Mouse (Mus musculus): ENCODE results near the gene Rab26. TPM values are rescaled to one million over a fixed set of nuclear protein-coding genes. Genes with fewer than 3 reads are reported as not detected.

Gene Rab26
- polyA plus RNA-seq, 1 experiment from 2014 or later = 2.8 TPM

DNA sequence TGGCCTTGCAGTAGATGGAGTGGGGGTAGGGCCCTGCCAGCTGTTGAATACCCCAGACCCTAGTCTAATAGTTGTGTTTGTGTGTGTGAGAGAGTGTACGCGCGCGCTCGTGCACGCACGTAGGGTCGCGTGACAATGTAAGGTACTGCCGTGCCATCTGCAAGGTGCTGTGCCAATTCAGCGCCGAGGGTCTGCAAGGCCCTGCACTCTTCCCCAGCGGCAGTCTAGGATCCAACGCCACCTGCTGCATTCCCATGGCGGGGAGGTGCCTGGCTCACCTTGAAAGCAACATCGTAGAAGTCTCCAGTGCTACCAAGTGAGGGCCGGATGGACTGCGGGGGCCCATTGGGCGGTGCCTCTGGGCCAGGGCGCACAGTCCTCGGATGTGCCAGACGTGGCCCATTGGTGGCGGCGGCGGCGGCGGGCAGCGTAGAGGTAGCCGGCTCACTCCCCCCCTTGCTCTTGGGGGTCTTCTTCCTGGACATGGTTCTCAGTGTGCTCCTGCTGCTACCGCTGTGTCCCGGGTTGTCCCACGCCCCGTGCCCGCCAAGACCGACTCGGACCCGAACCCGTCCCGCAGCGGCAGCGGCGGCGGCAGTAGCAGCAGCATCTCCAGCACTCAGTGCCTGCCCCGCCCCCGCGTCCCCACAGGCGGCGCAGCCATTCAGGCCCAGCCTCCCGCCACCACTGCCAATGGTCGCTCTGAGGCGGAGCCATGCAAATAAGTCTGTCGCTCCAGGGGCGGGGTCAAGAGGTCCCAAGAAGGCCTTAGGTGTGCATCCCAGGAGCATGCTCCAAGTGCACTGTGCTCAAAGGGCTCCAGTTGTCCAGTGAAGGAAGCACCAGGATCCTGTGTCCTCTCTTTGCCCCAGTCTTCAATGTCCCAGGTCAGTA is 664 bp downstream of the Rab26 start:
- H3K9ac ChIP-seq = peak overlapping the region; percentile 41
- H3K4me3 ChIP-seq (ENCODE audit: low read depth, low read length) = peak overlapping the region; percentile 35
- ATAC-seq (ENCODE audit: insufficient read depth) = peak; percentile 53
- no peaks in the 10 kb centered on the region for H3K9me3 ChIP-seq (ENCODE audit: low read depth, low read length)
- H3K4me1 ChIP-seq (ENCODE audit: insufficient read depth) = peaks cover 16% of the 10 kb centered on the region
- H3K27me3 ChIP-seq (ENCODE audit: insufficient read depth, low read length) = no peaks in the 10 kb centered on the region
- TF ChIP-seq CTCF (IDR thresholded peaks at IDR 0.05; ENCODE audit: low read depth) = peak; percentile 26; the same call in 1 of the 2 replicates
- 9% methylated on average over 53 of the region's 53 CpGs for WGBS
- H3K27ac ChIP-seq (ENCODE audit: low read depth) = no peak overlapping the region
- peak; percentile 87 for DNase-seq
- H3K4me2 ChIP-seq = peak overlapping the region; percentile 80
- H3K36me3 ChIP-seq (ENCODE audit: insufficient read depth) = peaks cover 25% of the 10 kb centered on the region

DNA sequence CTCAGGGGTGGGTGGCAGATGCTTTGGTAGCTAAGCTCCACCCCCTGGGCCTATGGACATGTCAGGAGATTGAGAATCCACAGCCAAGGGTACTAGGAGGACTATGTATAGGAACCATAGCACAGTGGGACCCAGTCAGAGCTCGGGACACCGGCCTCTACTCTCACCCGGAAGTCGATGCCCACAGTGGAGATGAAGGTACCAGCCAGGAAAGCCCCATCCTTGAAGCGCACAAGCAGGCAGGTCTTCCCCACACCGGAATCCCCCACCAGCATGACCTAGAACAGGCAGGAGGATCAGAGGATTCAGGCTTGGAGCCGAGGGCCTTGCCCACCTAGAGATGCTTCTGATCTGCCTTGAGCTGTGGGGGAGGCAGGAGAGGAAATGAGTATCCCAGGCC is 2.0 kb downstream of the Rab26 start:
- Histone ChIP-seq H3K4me1 (ENCODE audit: insufficient read depth) (peaks cover 16% of the 10 kb centered on the region), H3K4me2 (no peak overlapping the region), H3K27me3 (ENCODE audit: insufficient read depth, low read length) (no peaks in the 10 kb centered on the region), H3K27ac (ENCODE audit: low read depth) (no peak overlapping the region), H3K9me3 (ENCODE audit: low read depth, low read length) (no peaks in the 10 kb centered on the region), H3K9ac (peak overlapping the region; percentile 0; the same call in 1 of the 2 replicates), H3K36me3 (ENCODE audit: insufficient read depth) (peaks cover 25% of the 10 kb centered on the region), H3K4me3 (ENCODE audit: low read depth, low read length) (no peak overlapping the region)
- DNase-seq (no peak), ATAC-seq (ENCODE audit: insufficient read depth) (no peak)
- 74% methylated on average over 7 of the region's 7 CpGs for WGBS
- TF ChIP-seq CTCF (IDR thresholded peaks at IDR 0.05; ENCODE audit: low read depth) = no peak

DNA sequence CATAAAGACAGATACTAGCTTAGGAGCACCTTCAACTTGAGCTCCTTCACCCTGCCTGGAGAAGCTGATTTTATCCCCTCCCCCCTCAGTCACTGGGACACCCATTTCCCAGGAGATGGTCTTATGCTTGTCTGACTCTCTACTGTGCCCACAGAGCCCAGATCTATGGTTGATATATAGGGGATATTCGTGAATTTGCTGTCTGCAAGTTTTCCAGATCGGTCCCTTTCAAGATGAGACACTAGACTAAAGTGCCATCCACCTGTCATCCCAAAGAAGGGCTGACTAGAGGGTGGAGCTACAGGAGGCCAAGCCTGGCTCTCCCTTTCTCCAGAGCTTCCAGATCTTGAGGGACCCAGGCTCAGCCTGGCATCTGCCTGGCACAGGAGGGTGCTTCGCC is 2.9 kb downstream of the Rab26 start:
- DNase-seq = no peak
- 65% methylated on average over 3 of the region's 3 CpGs for WGBS
- Histone ChIP-seq H3K4me2 (no peak overlapping the region), H3K4me3 (ENCODE audit: low read depth, low read length) (no peak overlapping the region), H3K4me1 (ENCODE audit: insufficient read depth) (peaks cover 16% of the 10 kb centered on the region), H3K27ac (ENCODE audit: low read depth) (no peak overlapping the region), H3K9ac (no peak overlapping the region), H3K9me3 (ENCODE audit: low read depth, low read length) (no peaks in the 10 kb centered on the region), H3K27me3 (ENCODE audit: insufficient read depth, low read length) (no peaks in the 10 kb centered on the region), H3K36me3 (ENCODE audit: insufficient read depth) (peaks cover 25% of the 10 kb centered on the region)
- ATAC-seq (ENCODE audit: insufficient read depth) = no peak
- TF ChIP-seq CTCF (IDR thresholded peaks at IDR 0.05; ENCODE audit: low read depth) = no peak

DNA sequence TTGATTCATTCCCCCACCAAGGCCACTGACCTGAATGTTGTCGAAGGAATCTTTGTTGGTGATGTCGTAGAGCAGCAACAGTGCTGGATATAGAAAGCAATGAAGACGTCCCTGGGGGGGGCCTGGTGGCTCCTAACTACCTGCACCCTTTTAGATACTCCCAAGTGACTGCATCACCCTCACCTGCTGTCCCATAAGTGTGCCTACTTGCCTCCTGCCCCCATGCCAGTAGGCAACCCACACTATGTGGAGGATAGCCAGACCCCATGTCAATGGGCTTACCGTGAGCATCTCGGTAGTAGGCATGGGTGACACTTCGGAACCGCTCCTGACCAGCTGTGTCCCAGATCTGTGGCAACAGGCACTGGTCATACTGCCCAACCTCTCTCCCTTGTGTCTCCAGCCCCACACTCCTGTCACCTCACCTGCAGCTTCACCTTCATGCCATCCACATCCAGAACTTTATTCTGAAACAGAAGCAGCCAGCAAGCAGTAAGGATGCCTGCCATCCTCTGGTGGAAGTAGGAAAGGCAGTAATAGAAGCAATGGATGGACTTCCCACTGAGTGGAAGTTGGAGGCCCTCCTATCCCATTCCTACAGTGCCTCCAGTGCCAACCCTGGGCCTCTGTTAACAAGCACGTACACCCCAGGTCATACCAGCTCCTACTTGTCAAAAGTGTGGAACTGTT is 3.5 kb downstream of the Rab26 start:
- DNase-seq (peak; percentile 46), ATAC-seq (ENCODE audit: insufficient read depth) (no peak)
- Histone ChIP-seq H3K4me1 (ENCODE audit: insufficient read depth) (peaks cover 16% of the 10 kb centered on the region), H3K27ac (ENCODE audit: low read depth) (no peak overlapping the region; the same call in 1 of the 2 replicates), H3K4me3 (ENCODE audit: low read depth, low read length) (peak overlapping the region; percentile 75), H3K4me2 (peak overlapping the region; percentile 89), H3K36me3 (ENCODE audit: insufficient read depth) (peaks cover 26% of the 10 kb centered on the region), H3K9me3 (ENCODE audit: low read depth, low read length) (no peaks in the 10 kb centered on the region), H3K27me3 (ENCODE audit: insufficient read depth, low read length) (no peaks in the 10 kb centered on the region), H3K9ac (peak overlapping the region; percentile 80)
- WGBS = 32% methylated on average over 8 of the region's 8 CpGs
- peak; percentile 50 for TF ChIP-seq CTCF (IDR thresholded peaks at IDR 0.05; ENCODE audit: low read depth)

DNA sequence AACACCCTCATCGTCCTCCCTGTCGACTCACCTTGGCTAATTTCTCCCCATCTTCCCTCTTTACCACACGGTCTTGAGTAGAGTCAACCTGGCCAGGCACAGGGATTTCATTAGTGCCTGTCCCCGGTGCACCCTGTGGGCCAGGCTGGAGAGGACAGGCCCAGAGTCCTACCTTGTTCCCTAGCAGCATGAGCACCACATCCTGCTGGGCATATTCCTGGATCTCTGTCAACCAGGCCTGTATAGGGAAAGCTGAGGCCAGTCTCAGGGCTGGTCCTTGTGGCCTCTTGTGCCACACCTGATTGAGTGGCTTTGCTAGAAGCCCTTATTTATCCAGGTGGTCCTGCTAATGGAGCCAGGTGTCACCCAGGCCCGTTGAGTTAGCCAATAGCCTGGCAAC is 4.1 kb downstream of the Rab26 start:
- H3K4me1 ChIP-seq (ENCODE audit: insufficient read depth) = peaks cover 16% of the 10 kb centered on the region
- peaks cover 28% of the 10 kb centered on the region for H3K36me3 ChIP-seq (ENCODE audit: insufficient read depth)
- 16% methylated on average over 5 of the region's 5 CpGs for WGBS
- H3K4me2 ChIP-seq = peak overlapping the region; percentile 89
- H3K9ac ChIP-seq = peak overlapping the region; percentile 80
- peak overlapping the region; percentile 75 for H3K4me3 ChIP-seq (ENCODE audit: low read depth, low read length)
- no peaks in the 10 kb centered on the region for H3K9me3 ChIP-seq (ENCODE audit: low read depth, low read length)
- DNase-seq = no peak
- no peak for ATAC-seq (ENCODE audit: insufficient read depth)
- H3K27me3 ChIP-seq (ENCODE audit: insufficient read depth, low read length) = no peaks in the 10 kb centered on the region
- no peak for TF ChIP-seq CTCF (IDR thresholded peaks at IDR 0.05; ENCODE audit: low read depth)
- peak overlapping the region; percentile 84 for H3K27ac ChIP-seq (ENCODE audit: low read depth)

DNA sequence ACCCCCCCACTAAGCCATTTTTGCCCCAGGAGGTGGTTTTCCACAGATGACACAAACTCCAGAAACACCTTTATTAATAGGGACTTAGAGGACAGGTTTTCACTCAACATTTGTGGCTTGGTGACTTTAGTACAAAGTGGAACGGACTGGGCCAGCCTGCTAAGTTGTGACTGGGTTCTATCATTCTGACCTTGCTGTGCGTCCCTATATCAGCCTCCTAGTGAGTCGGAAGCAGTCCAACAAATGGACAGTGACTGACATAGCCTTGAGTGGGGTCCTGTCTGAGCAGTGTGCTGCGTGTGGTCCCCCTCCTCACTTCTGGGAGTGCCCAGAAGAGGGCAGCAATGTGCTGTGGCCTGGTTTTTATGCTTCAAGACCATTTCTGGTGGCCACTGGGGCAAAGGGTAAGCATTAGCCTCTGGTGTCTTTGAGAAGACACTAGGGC is 5.0 kb downstream of the Rab26 start:
- no peaks in the 10 kb centered on the region for H3K9me3 ChIP-seq (ENCODE audit: low read depth, low read length)
- TF ChIP-seq CTCF (IDR thresholded peaks at IDR 0.05; ENCODE audit: low read depth) = peak; percentile 92
- peak overlapping the region; percentile 80 for H3K9ac ChIP-seq
- ATAC-seq (ENCODE audit: insufficient read depth) = no peak
- whole genome bisulfite sequencing = under 1% methylated on average over 4 of the region's 4 CpGs
- peaks cover 16% of the 10 kb centered on the region for H3K4me1 ChIP-seq (ENCODE audit: insufficient read depth)
- H3K27ac ChIP-seq (ENCODE audit: low read depth) = peak overlapping the region; percentile 84
- H3K36me3 ChIP-seq (ENCODE audit: insufficient read depth) = peaks cover 28% of the 10 kb centered on the region
- H3K4me2 ChIP-seq = peak overlapping the region; percentile 89
- H3K27me3 ChIP-seq (ENCODE audit: insufficient read depth, low read length) = no peaks in the 10 kb centered on the region
- H3K4me3 ChIP-seq (ENCODE audit: low read depth, low read length) = peak overlapping the region; percentile 75
- DNase-seq = peak; percentile 91

DNA sequence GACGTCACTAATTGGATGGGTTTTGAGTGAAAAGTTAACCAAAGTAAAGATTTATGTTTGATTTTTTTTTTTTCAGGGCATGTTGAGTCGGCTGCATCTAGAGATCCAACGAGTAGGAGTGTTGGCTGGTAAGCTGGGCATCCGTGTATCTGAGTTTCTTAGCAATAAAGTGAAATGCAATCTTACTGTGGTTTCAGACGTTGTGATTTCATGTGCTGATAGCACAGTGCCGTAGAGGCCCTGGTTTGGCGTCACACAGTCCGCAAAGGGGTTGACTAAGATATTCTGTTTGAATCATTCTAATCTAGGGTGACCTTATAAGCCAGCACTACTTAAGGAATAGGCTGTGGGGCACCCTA is 5.5 kb downstream of the Rab26 start:
- H3K4me3 ChIP-seq (ENCODE audit: low read depth, low read length) = peak overlapping the region; percentile 75
- no peaks in the 10 kb centered on the region for H3K9me3 ChIP-seq (ENCODE audit: low read depth, low read length)
- no peak for ATAC-seq (ENCODE audit: insufficient read depth)
- peak overlapping the region; percentile 89 for H3K4me2 ChIP-seq
- WGBS = 0% methylated on average over 8 of the region's 8 CpGs
- H3K4me1 ChIP-seq (ENCODE audit: insufficient read depth) = peaks cover 16% of the 10 kb centered on the region
- peak; percentile 25 for DNase-seq
- no peaks in the 10 kb centered on the region for H3K27me3 ChIP-seq (ENCODE audit: insufficient read depth, low read length)
- H3K27ac ChIP-seq (ENCODE audit: low read depth) = peak overlapping the region; percentile 84
- TF ChIP-seq CTCF (IDR thresholded peaks at IDR 0.05; ENCODE audit: low read depth) = no peak
- H3K36me3 ChIP-seq (ENCODE audit: insufficient read depth) = peaks cover 28% of the 10 kb centered on the region
- peak overlapping the region; percentile 80 for H3K9ac ChIP-seq
